Mouse (Mus musculus): ENCODE measurements around the gene Pgap3.

GRCm38 (mm10) chr11:98384721-98385637 lies 15.3 kb downstream of the Pgap3 start:
- TF ChIP-seq TAL1 (IDR thresholded peaks at IDR 0.05; ENCODE audit: low read length) (no peak), GATA1 (IDR thresholded peaks at IDR 0.05; ENCODE audit: low read length) (no peak)

All from erythroblast, embryonic 14.5 days (primary cell).